Mouse (Mus musculus): ENCODE measurements around the gene Arhgef10l. TPM values are rescaled to one million over a fixed set of nuclear protein-coding genes. Genes with fewer than 3 reads are reported as not detected.
A peak's percentile ranks its signal among the peaks of the same experiment; 100 is the strongest.

The Arhgef10l gene
- total RNA-seq, 2 experiments from 2014 or later = 50.9 to 66.3 TPM

GRCm38 (mm10) chr4:140667802-140668201 is 2.0 kb upstream of the Arhgef10l start:
- DNase-seq = no peak
- no peak for TF ChIP-seq CTCF (IDR thresholded peaks at IDR 0.05)
- intact Hi-C loops (cut with DNase I) = no loop called here
- Histone ChIP-seq H3K27ac (no peak overlapping the region), H3K4me3 (no peak overlapping the region)

- DNase-seq = no peak
- no peak overlapping the region for H3K27ac ChIP-seq
- no peak overlapping the region for H3K4me3 ChIP-seq
- TF ChIP-seq CTCF (IDR thresholded peaks at IDR 0.05) = no peak
- intact Hi-C loops (cut with DNase I) = no loop called here
Measured at GRCm38 (mm10) chr4:140665053-140665452, 759 bp downstream of the Arhgef10l start.

- TF ChIP-seq CTCF (IDR thresholded peaks at IDR 0.05) = no peak
- no peak overlapping the region for H3K27ac ChIP-seq
- no peak for DNase-seq
- intact Hi-C loops (cut with DNase I) = no loop called here
- no peak overlapping the region for H3K4me3 ChIP-seq
Measured at GRCm38 (mm10) chr4:140662882-140663585, 2.8 kb downstream of the Arhgef10l start.

GRCm38 (mm10) chr4:140662453-140662852 is 3.4 kb downstream of the Arhgef10l start:
- Histone ChIP-seq H3K4me3 (no peak overlapping the region), H3K27ac (no peak overlapping the region)
- DNase-seq = no peak
- intact Hi-C loops (cut with DNase I) = no loop called here
- no peak for TF ChIP-seq CTCF (IDR thresholded peaks at IDR 0.05)

GRCm38 (mm10) chr4:140661406-140662022 is 4.3 kb downstream of the Arhgef10l start:
- TF ChIP-seq CTCF (IDR thresholded peaks at IDR 0.05) = no peak
- DNase-seq = no peak
- H3K4me3 ChIP-seq = no peak overlapping the region
- intact Hi-C loops (cut with DNase I) = no loop called here
- H3K27ac ChIP-seq = peak overlapping the region; percentile 2; the same call in 1 of the 2 replicates

GRCm38 (mm10) chr4:140657681-140658575 is 7.9 kb downstream of the Arhgef10l start:
- no peak for TF ChIP-seq CTCF (IDR thresholded peaks at IDR 0.05)
- intact Hi-C loops (cut with DNase I) = no loop called here

GRCm38 (mm10) chr4:140656529-140656928 is 9.3 kb downstream of the Arhgef10l start:
- intact Hi-C loops (cut with DNase I) = no loop called here
- Histone ChIP-seq H3K4me3 (no peak overlapping the region), H3K27ac (peak overlapping the region; percentile 46)
- no peak for TF ChIP-seq CTCF (IDR thresholded peaks at IDR 0.05)
- DNase-seq = no peak

More at GRCm38 (mm10) chr4:140657681-140658575, 7.9 kb downstream of the Arhgef10l start:
- H3K4me3 ChIP-seq = peak overlapping the region; percentile 67
- peak overlapping the region; percentile 91 for H3K27ac ChIP-seq
- peak; percentile 93 for DNase-seq

- intact Hi-C loops (cut with DNase I) = no loop called here
- Histone ChIP-seq H3K27ac (no peak overlapping the region), H3K4me3 (no peak overlapping the region)
- no peak for DNase-seq
- TF ChIP-seq CTCF (IDR thresholded peaks at IDR 0.05) = no peak
Measured at GRCm38 (mm10) chr4:140654798-140655197, 11.0 kb downstream of the Arhgef10l start.

GRCm38 (mm10) chr4:140653835-140654583 is 11.8 kb downstream of the Arhgef10l start:
- intact Hi-C loops (cut with DNase I) = no loop called here
- Histone ChIP-seq H3K4me3 (no peak overlapping the region), H3K27ac (no peak overlapping the region)
- TF ChIP-seq CTCF (IDR thresholded peaks at IDR 0.05) = no peak
- DNase-seq = no peak

- peak overlapping the region; percentile 29; the same call in 1 of the 2 replicates for H3K27ac ChIP-seq
- no peak for TF ChIP-seq CTCF (IDR thresholded peaks at IDR 0.05)
Measured at GRCm38 (mm10) chr4:140649731-140650130, 16.1 kb downstream of the Arhgef10l start.

GRCm38 (mm10) chr4:140649207-140649591 is 16.6 kb downstream of the Arhgef10l start:
- DNase-seq = no peak
- TF ChIP-seq CTCF (IDR thresholded peaks at IDR 0.05) = no peak
- H3K27ac ChIP-seq = peak overlapping the region; percentile 91
- peak overlapping the region; percentile 88 for H3K4me3 ChIP-seq
- intact Hi-C loops (cut with DNase I) = no loop called here

More at GRCm38 (mm10) chr4:140649731-140650130, 16.1 kb downstream of the Arhgef10l start:
- intact Hi-C loops (cut with DNase I) = no loop called here
- no peak for DNase-seq
- H3K4me3 ChIP-seq = no peak overlapping the region
